Mouse (Mus musculus) naive thymus-derived CD4-positive, alpha-beta T cell, adult 2 months (primary cell): ENCODE data around the gene Slc44a3.

ENCODE experiments used
- DNase-seq: peaks from one replicate; pipeline ENCODE4 v3.0.0-alpha.2; 2011; ENCODE audit warnings: low read depth

Gene Slc44a3

DNA sequence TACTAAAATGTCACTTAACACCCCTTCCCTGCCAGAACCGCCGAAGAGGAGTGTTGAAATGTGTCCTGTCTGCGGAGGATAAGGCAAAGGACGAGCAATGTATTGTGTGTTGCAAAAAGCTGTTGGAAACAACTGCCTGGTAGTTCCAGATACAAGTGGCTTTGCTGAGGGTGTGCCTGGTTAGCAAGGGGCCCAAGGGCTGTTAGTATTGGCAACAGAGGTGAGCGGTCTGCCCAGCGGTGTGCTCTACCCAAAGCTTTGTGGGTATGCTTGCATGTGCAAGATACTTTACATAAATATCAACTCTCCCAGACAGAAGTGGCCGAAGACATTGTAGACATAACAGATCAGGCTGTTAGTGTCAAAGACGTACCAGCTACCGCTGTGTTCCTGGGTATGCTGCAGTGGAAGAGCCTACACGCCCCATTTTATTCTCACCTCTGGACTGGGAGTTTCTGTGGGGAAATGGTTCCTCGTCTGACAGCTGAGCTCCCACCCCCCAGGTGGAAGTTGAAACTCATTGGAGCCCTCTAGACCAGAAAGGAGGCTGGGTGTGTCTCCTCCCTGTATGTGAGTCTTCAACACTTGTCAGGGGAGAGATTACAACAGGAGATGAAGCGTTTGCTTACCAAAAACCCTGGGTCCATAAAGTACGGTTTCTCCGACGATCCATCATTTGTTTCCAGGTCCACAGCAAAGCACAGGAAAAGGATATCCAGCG is 71.6 kb downstream of the Slc44a3 start:
- DNase-seq = no peak

DNA sequence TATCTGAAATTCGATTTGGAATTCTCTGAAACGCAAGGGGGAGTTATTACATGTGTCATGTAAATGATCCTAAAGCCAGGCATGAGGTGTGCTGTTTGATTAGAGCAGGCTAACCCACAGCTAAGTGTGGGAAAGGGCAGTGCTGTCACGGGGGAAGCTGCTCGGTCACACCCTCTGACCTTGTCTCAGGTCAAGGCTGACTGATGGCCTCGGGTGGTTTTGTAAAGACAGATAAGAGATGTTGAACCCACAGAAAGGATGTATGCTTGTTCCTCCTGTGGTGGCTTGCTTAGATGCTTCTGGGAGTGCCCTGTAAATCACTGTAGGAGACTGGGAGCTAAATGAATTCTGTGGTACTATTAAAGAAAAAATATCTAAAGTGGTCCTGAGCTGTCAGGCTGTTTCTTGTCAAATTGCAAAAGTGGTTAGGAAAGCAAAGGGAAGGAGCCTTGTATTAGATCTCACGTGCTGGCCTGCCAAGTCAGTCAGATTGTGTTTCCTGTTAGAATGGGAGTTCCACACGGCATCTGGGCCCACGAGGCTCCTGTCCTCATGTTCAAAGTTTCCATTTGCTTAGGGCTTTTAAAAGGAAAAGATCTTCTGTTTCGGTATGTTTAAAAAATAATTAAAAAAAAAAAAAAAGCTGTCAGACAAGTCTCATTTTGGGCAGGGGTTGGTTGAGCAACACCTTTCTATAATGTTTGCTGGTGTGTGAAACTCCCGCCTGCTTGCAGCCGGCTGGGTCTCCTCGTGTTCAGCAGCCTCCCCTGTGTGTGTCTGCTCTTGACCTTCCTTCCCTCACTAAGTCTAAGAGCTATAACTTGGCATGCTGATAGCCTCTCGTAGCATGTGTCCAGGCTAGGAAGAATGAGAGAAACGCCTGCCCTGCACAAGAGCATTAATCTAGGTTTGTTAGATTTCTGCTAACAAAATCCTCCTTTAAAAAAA is 73.4 kb downstream of the Slc44a3 start:
- no peak for DNase-seq

DNA sequence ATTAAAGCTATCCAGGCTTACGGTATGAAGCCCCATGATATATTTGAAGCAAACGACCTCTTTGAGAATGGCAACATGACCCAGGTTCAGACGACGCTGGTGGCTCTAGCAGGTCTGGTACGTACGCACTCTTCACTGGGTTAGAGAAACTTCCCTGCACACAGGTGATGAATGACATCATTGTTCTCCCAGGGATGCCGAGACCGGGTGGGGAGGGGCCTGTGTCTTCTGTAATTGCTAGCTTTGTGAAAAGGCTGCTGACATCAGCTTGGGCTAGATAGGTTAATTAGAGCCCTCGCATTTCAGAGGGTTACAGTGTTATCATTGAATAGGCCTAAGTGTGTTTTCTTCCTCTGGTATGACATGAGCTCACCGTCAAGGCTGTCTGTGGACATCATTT is 80.8 kb downstream of the Slc44a3 start:
- DNase-seq = no peak

DNA sequence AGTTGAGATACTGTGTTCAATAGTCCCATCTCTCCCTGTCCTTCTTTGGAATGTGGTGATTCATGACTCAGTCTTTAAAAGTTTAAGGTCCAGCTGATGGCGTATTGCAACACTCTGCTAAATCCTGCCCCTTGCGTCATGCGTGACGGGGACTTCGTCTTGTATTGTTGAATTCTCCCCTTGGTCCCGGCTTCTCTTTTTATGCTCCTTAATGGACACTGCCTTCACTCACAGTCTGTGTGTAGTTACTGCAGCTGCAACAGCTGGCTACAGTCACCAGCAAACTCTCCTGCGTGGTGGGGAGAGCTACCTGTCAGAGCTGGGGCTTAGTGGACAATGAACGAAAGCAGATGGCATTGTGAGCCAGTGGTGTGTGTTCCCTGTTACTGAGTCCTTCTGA is 82.7 kb downstream of the Slc44a3 start:
- DNase-seq = no peak

DNA sequence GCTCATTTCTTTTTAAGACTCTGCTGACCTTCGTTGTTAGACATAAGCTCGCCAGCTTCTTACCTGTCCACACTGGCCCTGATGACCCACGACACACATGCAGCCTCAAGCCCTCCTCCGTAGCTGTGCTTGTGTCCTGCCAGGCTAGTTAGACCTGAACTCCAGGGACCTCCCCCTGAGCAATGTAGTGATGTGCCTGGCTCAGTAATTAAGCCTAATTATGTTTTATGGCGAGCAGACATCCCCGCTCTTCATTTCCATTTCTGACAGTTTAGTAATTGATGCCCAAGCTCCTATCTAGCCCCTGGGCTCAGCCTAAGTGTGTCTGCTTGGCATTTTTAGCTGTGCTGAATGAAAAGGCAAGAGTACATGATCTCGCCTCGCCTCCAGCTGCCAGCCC is 83.6 kb downstream of the Slc44a3 start:
- DNase-seq = no peak

DNA sequence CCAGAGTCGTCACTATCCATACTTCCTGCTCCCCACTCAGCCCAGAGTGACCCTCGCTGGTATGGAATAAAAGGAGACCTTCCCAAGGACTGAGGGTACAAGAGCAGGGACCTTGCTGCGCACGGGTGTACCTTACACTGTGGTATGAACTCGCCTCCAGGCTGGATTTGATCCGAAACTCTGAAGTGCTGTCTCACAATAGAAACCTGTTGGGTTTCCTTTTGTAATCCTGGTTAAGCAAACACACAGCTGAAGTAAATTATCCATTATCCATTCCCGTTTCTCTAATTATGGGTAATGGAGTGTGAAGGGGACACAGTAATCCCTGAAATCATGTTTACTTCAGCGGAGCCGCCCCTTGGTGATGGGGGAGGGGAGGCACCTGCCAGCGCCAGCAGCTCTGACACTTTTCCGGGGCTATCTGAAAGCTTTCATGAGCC is 84.2 kb downstream of the Slc44a3 start:
- no peak for DNase-seq

DNA sequence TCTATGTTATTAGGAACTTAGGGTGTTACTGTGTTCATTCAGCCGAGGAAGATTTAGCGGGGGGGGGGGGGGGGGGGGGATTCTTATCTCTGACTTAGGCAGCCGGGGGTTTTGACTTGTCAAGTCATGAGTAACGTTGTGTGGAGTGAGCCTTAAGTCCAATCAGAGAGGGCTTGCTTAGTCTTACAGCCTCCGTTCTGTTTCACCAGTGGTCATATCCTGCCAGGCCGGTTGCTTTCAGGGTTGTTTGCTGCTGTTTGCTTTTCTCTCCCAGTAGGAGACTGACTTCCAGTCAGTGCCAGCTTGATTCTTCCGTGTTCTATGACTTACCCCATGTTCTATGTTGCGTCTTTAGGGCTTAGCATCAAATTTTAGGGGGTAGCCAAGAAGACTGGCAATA is 85.8 kb downstream of the Slc44a3 start:
- DNase-seq = no peak

DNA sequence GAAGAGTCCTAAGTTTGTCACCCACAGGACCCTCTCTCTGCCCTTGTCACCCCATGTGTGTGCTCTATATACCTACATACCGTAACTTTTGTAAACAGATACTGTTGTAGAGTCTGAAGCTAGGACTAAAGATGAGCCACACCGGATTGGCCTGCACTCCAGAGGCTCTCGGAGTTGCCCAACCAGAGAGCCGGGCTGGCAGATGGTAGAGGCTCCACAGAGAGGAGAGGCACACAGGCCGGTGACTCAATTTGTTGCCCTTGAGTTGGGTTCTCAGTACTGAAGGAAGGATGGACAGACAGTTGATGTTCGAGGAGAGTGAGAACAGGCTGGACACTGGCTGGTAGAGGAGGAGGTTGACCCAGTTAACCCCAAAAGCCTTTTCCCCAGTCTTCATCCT is 87.8 kb downstream of the Slc44a3 start:
- no peak for DNase-seq

DNA sequence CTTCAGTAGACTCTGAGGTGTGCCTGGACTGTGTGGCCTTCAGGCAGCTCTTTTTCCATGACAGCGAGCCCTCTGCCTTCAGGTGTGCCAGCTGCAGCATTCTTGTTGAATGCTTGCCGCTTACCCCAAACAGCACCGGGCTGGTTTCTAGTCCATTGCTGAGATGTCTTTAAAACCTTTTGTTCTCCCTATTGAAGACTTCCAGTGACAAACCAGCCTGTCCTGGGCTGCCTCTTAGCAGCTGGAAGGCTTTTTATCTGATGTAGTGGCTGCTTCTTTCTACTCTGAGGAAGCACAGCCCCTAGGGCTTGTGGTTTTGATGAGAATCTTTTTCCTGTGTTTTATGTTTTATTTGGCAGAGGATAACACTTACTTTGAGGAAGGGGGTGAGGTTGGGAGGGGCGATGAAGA is 88.3 kb downstream of the Slc44a3 start:
- peak; percentile 41 for DNase-seq

DNA sequence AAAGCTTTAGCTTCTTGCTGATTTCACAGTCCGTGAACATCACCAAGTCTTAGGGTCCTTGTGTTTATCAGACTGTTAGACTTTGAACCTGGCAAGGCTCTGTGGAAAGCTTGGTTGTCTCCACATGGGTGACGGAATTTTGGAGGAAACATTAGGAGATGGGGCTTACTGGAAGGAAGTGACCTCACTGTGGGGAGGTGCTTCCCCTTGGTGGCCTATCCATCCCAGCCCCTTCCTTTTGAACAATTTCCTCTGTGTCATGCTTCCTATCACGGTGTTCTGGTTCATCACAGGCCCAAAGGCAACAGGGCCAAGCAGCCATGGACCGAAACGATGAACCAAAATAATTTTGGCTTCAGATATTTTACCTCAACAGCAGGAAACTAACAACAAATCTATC is 89.9 kb downstream of the Slc44a3 start:
- DNase-seq = peak; percentile 37

DNA sequence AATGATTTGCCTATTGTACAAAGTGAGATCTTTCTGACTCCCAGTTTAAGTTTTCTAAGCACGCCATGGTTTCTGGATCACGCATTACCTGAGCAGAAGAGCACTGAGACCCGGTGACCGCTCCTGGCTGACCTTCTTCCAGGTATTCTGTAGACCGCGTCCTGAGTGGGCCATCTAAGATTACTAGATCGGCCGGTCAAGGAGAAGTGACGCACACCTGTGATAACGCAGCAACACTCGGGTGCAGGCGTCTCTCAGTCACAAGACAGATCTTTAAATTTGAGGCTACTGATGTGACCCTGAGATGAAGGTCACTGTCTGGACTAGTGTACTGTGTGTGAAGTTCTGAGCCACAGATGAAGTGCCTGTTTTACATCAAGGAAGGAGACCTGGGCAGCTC is 90.7 kb downstream of the Slc44a3 start:
- no peak for DNase-seq

DNA sequence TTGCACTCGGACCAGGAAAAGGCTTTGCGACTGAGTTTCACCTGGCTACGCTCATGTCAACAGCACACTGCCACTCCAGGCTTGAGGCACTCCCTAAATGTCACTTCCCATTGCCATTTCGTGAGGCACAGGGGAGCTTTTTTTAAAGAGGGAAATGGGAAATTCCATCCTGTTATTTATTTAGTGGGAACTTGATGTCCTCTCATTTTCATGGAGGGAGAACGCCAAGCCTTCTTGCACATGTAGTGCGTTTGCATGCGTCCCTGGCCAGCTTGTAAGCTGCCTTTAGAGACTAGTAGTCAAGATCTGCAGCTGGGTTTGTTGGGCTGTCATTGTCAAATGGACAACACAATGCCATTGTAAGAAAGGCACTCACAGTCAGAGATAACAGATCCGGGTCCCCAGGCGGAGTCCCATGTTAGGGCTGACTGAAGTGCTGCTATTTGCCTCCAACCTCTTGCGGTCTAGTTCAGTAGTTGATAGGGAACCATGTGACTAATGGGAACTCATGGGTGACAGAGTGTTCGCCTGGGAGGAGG is 92.5 kb downstream of the Slc44a3 start:
- no peak for DNase-seq

DNA sequence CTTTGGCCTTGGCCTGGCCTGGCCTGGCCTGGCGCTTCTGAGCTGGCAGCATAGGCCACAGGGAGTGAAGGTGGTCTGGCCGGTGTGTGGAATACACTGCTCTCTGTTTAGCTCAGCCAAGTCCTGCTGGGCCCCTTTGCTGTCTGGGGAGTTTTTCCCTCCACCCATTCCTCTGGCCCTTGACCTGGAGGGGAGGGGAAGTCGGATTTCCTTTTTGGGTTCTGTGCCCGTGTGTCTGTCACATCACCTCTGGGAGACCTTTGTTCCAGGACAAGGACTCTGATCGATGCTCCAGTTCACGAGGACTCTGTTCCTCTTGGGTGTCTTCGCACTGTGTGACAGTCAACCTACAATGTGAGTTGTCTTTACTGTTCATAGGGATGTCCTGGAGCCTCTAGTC is 94.2 kb downstream of the Slc44a3 start:
- no peak for DNase-seq

DNA sequence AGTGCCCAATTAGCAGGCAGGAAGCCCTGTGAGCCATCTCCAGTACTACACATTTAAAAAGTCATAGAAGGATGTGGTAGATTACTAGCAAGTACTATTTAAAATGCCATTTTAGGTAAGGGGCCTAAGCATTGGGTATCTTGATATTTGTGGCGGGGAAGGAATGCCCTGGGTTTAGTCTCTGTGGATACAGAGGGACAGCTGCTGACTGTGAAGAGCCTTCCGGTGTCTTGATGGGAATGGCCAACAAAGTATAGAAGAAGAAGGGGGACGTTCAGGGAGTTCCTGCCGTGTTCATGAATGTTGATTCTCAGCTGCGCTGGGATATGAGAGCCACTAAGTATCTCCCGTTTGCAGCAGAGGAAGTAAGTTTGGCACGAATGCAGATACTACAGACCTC is 95.1 kb downstream of the Slc44a3 start:
- no peak for DNase-seq

DNA sequence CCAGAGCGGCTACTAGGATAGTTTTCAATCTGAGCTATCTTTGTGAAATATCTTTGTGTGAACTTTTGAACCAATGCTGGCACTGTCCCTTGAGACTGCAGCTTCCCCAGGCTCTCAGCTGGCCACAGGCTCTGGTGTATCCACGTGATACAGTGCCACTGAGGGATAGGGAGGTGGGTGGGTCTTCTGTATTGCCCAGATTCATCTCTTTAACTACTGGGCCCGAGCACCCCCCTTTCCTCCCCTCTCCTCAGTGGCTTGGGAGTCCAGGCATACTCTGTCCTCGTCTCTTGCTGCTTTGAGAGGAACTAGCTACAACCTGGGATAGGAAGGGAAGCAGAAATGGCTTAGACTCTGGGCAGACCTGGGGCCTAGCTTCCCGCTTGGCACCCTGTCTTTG is 96.9 kb downstream of the Slc44a3 start:
- no peak for DNase-seq

DNA sequence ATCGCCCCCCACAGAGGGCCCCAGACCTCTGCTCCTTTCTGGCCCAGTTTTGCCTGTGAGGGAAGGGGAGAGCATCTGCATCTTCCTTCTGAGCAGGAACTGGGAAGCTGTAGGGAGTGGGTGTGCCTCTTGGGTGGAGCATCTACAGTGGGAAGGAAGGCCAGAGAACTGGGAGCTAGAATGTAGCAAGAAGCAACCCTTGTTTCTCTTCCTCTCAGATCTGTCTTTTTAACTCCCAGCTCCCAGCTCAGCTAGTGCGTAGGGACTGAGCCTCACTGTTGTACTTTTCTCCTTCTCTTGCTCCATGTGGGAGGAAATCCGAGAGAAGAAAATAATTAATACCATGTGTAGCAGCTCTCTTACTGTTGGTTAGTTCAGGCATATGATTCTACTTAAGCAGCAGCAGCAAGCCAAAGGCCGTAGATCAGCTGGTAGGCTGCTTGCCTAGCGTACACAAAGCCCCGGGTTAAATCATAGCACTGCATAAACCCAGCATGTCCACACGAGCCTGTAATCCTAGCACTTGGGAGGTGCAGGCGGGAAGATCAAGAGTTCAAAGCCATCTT is 98.2 kb downstream of the Slc44a3 start:
- no peak for DNase-seq

DNA sequence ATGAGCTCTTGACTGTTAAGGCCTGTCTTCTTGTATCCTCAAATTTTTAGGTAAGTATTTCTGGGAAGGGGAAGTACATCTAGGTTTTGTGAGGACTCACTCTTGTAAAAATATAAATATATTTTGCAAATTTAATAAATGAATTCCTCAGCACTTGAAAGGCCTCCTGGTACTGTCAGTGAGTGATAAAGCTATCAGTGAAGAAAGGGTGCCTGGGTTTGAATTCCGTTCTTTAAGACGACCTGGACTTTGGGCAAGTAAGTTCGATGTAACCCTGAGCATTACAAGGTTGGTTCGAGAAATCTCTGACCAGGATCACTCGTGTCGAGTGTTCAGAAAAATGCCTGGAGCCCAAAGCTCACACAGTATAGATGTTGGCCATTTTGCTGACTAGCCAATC is 98.8 kb downstream of the Slc44a3 start:
- DNase-seq = no peak

DNA sequence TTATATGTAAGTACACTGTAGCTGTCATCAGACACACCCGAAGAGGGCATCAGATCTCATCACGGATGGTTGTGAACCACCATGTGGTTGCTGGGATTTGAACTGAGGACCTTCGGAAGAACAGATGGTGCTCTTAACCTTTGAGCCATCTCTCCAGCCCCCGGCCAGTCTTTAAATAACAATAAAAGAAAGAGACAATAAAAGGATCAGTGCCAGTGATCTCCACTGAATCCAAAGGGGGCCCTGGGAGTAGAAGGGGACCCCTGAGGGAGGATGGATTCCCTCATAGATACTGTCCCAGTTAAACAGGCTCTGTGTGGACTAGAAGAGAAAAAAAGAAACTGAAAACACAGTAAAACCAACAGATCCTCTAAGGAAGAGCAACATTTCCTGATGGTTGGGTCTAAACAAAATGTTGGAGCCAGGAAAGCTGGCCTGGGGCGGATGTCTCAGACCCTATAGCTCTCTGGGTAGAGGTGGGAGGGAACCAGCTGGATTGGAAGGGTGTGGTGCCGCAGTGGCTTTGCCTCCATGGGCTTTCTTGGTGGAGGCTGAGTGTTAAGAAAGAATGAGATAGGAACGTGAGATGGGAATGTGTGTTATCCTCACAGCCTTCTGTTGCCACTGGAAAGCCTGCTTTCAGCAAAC is 101.8 kb downstream of the Slc44a3 start:
- no peak for DNase-seq

DNA sequence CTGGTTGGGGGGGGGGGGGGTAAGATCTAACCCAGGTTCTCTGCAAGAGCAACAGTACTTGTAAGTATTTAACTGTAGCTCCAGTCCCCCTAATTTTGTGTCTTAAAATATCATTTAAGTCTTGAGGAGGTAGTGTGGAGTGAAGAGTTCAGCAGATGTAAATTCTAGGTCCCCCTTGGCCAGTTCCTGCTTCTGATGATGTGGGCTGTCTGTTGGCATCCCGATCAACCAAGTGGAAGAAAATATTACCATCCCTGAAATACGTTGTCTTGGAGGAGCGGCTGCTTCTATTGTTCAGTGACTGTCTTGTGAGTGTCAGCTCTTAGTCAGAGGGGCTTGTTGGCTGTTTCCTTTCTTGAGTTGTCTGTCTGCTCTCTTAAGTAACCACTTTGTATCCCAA is 102.7 kb downstream of the Slc44a3 start:
- DNase-seq = no peak

DNA sequence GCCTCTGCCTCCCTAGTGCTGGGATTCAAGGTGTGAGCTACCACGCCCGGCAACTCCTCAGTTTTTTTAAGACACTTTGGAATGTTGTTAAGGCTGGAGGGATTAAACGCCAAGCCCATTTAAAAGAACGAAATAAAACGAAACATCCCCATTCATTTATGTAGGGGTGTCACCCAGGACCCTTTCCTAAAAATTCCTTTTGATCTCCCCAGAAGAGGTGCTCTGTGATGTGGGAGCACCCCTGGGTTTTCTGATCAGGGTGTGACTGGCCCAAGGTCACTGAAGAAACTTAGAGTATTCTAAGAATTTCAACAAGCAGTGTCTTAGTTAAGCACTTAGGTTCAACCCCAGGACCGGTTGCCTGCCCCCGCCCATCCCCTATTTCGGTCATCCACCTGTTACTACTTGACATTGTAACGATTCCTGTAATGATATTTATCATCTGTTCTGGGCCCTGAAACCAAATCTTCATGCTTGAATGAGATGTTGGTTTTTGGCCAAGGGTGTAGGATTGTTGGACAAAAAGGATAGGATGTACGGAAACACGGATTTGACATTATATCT is 103.4 kb downstream of the Slc44a3 start:
- DNase-seq = no peak

DNA sequence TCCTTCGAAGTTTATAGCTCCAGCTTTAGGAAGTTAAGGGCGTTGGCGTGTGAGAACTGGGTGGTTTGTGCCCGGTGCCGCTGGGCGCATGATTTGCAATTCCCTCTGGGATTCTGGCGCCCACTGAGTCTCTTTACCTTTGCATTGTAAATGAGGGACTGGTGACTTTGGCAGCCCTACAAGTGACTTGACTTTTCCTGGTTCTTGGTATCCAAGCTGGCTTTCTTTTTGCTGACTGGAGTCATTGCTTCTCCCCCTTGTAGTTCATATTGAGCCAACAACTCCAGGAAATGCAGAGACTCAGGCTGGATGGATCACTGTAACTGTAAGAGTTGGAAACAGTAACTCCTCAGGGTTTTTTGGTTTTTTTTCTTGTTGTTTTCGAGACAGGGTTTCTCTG is 104.0 kb downstream of the Slc44a3 start:
- DNase-seq = no peak

DNA sequence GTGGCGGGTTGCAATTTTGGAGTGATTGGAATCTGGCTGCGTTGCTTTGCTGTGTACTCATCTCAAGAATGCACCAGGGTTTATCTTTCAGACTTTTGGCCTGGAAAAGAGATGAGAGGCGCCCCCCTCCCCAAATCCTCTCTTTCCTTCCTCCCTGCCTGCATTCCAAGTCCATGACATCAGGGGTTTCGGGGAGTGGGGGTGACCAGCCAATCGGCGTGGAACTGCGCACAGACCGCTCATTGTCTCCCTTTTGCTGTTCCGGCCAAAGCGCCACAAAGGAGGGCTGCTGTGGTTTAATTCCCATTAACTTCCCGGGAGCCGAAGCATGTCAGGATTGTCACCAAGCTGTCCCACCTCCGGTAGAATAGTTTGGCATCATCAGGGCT is 104.7 kb downstream of the Slc44a3 start:
- no peak for DNase-seq
